In genomic region chr13:49470806-49471205, GRCm38 (mm10) we compare ENCODE assay signal across 14 mouse cellular contexts. TPM values are rescaled to one million over a fixed set of nuclear protein-coding genes. Genes with fewer than 3 reads are reported as not detected.
DNase-seq lines count a peak whose midpoint lies in the region; ATAC-seq and TF ChIP-seq lines count a peak whose summit lies in the region.
"Had no signal": no experiment of that assay in that cellular context is flagged by ENCODE, and none has a peak within 500 bp of the region (broad histone marks: within the 10 kb centered on the region; RNA-seq: fewer than 3 reads in every experiment).

No protein-coding gene starts in this region.

- no peak overlapping the region for H3K9ac ChIP-seq in forebrain, embryonic 14.5 days (ENCODE audit: low read length)
- H3K9ac ChIP-seq in forebrain, embryonic 12.5 days: no peak overlapping the region
- H3K9ac ChIP-seq in liver, adult 2 months (ENCODE audit: low read depth, low read length): no peak overlapping the region
- no peak overlapping the region for H3K9ac ChIP-seq in heart, postnatal 0 days (replicated peaks; ENCODE audit: low read depth, low read length)
- H3K9ac ChIP-seq in neural tube, embryonic 15.5 days (replicated peaks): no peak overlapping the region

- no peak overlapping the region for H3K4me2 ChIP-seq in forebrain, embryonic 14.5 days (ENCODE audit: low read length)
- no peak overlapping the region for H3K4me2 ChIP-seq in forebrain, embryonic 12.5 days
- no peak overlapping the region for H3K4me2 ChIP-seq in heart, postnatal 0 days (ENCODE audit: low read depth, low read length)
- H3K4me2 ChIP-seq in neural tube, embryonic 15.5 days: no peak overlapping the region

- TF ChIP-seq EP300 in heart, postnatal 0 days (IDR thresholded peaks at IDR 0.05; ENCODE audit: low read depth): no peak

- H3K27ac ChIP-seq in forebrain, embryonic 14.5 days (ENCODE audit: low read depth, low read length): no peak overlapping the region
- no peak overlapping the region for H3K27ac ChIP-seq in forebrain, embryonic 12.5 days
- H3K27ac ChIP-seq in liver, adult 2 months (replicated peaks; ENCODE audit: insufficient read depth, low read depth, low read length): no peak overlapping the region
- no peak overlapping the region for H3K27ac ChIP-seq in heart, postnatal 0 days (ENCODE audit: low read depth)
- H3K27ac ChIP-seq in neural tube, embryonic 15.5 days (replicated peaks): no peak overlapping the region

- H3K27me3 ChIP-seq in forebrain, embryonic 14.5 days (replicated peaks; ENCODE audit: control insufficient read depth, insufficient read depth, low read length): no peaks in the 10 kb centered on the region
- no peaks in the 10 kb centered on the region for H3K27me3 ChIP-seq in forebrain, embryonic 12.5 days
- H3K27me3 ChIP-seq in liver, adult 2 months (ENCODE audit: control insufficient read depth, insufficient read depth, low read length): no peaks in the 10 kb centered on the region
- no peaks in the 10 kb centered on the region for H3K27me3 ChIP-seq in heart, postnatal 0 days (ENCODE audit: control insufficient read depth, insufficient read depth, low read length)
- H3K27me3 ChIP-seq in neural tube, embryonic 15.5 days (replicated peaks): no peaks in the 10 kb centered on the region

- H3K4me1 ChIP-seq in forebrain, embryonic 14.5 days (ENCODE audit: control insufficient read depth, insufficient read depth, low read length): no peaks in the 10 kb centered on the region
- no peaks in the 10 kb centered on the region for H3K4me1 ChIP-seq in forebrain, embryonic 12.5 days
- peaks cover 12% of the 10 kb centered on the region for H3K4me1 ChIP-seq in liver, adult 2 months (ENCODE audit: control insufficient read depth, insufficient read depth, low read length)
- H3K4me1 ChIP-seq in heart, postnatal 0 days (ENCODE audit: control insufficient read depth, insufficient read depth): peaks cover 12% of the 10 kb centered on the region
- no peaks in the 10 kb centered on the region for H3K4me1 ChIP-seq in neural tube, embryonic 15.5 days

- peaks cover 5% of the 10 kb centered on the region; the same call in 1 of the 2 replicates for H3K36me3 ChIP-seq in forebrain, embryonic 14.5 days (ENCODE audit: control insufficient read depth, insufficient read depth, low read length)
- H3K36me3 ChIP-seq in forebrain, embryonic 12.5 days (replicated peaks): 0 out of 2 replicates have a peak, but pooled peaks cover 2% of the 10 kb centered on the region
- H3K36me3 ChIP-seq in liver, adult 2 months (ENCODE audit: control insufficient read depth, insufficient read depth, low read length): no peaks in the 10 kb centered on the region
- H3K36me3 ChIP-seq in heart, postnatal 0 days (replicated peaks; ENCODE audit: control insufficient read depth, insufficient read depth, low read length): 0 out of 2 replicates have a peak, but pooled peaks cover 2% of the 10 kb centered on the region
- H3K36me3 ChIP-seq in neural tube, embryonic 15.5 days: peaks cover under 1% of the 10 kb centered on the region; the same call in 1 of the 2 replicates

- TF ChIP-seq POLR2A in liver, adult 2 months (IDR thresholded peaks at IDR 0.05; ENCODE audit: extremely low read depth, insufficient read depth, low read length): no peak

- no peaks in the 10 kb centered on the region for H3K79me2 ChIP-seq in liver, adult 2 months (ENCODE audit: control insufficient read depth, insufficient read depth, low read length)

- ATAC-seq in forebrain, embryonic 14.5 days: no peak
- ATAC-seq in forebrain, embryonic 12.5 days (ENCODE audit: low FRiP score): no peak
- ATAC-seq in heart, postnatal 0 days (ENCODE audit: insufficient read depth, low read depth): peak; percentile 38
- no peak for ATAC-seq in neural tube, embryonic 15.5 days (ENCODE audit: low FRiP score)
- ATAC-seq: CD4-positive, CD25-positive, alpha-beta regulatory T cell, adult 4 months had no signal

- no peak overlapping the region for H3K4me3 ChIP-seq in forebrain, embryonic 14.5 days (ENCODE audit: low read depth, low read length)
- no peak overlapping the region for H3K4me3 ChIP-seq in forebrain, embryonic 12.5 days (replicated peaks)
- H3K4me3 ChIP-seq in liver, adult 2 months (ENCODE audit: insufficient read depth, low read depth, low read length): no peak overlapping the region
- no peak overlapping the region for H3K4me3 ChIP-seq in heart, postnatal 0 days (ENCODE audit: low read depth, low read length)
- H3K4me3 ChIP-seq in neural tube, embryonic 15.5 days (replicated peaks): no peak overlapping the region

- 63% methylated on average over 4 of the region's 4 CpGs for WGBS in forebrain, embryonic 14.5 days
- WGBS in forebrain, embryonic 12.5 days: 81% methylated on average over 4 of the region's 4 CpGs
- WGBS in liver, adult 2 months: 28% methylated on average over 4 of the region's 4 CpGs
- 40% methylated on average over 4 of the region's 4 CpGs for WGBS in heart, postnatal 0 days
- WGBS in neural tube, embryonic 15.5 days: 74% methylated on average over 4 of the region's 4 CpGs

- no peak for TF ChIP-seq CTCF in liver, adult 2 months (IDR thresholded peaks at IDR 0.05; ENCODE audit: low read depth, low read length)
- TF ChIP-seq CTCF in heart, postnatal 0 days (IDR thresholded peaks at IDR 0.05; ENCODE audit: low read depth): no peak

- DNase-seq in forebrain, embryonic 14.5 days (ENCODE audit: low spot score): peak; percentile 8
- DNase-seq in liver, adult 2 months (ENCODE audit: extremely low read depth, low read depth, low spot score): peak; percentile 35
- no peak for DNase-seq in liver
- no peak for DNase-seq in heart, postnatal 0 days (ENCODE audit: low spot score)
- peak; percentile 28 to 75 for DNase-seq in lung, postnatal 4 days
- DNase-seq in kidney, postnatal 36 days: no peak
- DNase-seq: cerebellum, adult 9-10 months; kidney, postnatal 14 days; right cerebral cortex, postnatal 25 days; thymus, postnatal 14 days had no signal

- no peaks in the 10 kb centered on the region for H3K9me3 ChIP-seq in forebrain, embryonic 14.5 days (replicated peaks; ENCODE audit: control insufficient read depth, low read length)
- no peaks in the 10 kb centered on the region for H3K9me3 ChIP-seq in forebrain, embryonic 12.5 days
- H3K9me3 ChIP-seq in heart, postnatal 0 days (replicated peaks; ENCODE audit: control insufficient read depth, low read length): no peaks in the 10 kb centered on the region
- H3K9me3 ChIP-seq in neural tube, embryonic 15.5 days (replicated peaks): no peaks in the 10 kb centered on the region

RNA-seq across cellular contexts. Expression of gene Tes3-ps, which starts 22.3 kb away (rescaled TPM):
- polyA plus RNA-seq in forebrain, embryonic 14.5 days (2014; fragmentation: Nextera tagmentation; extraction: Ambion mirVana): 0.44 and 0.59 TPM in 2 replicates
- 0.97 and 1.5 TPM in 2 replicates for polyA plus RNA-seq in forebrain, embryonic 12.5 days (2016; fragmentation: Nextera tagmentation; extraction: Ambion mirVana)
- 0.13 and 0.18 TPM in 2 replicates for total RNA-seq in liver, adult 2 months (2014; rRNA removed)
- 0.04 TPM in 2 replicates for polyA plus RNA-seq in liver, adult 2 months (2012; rRNA removed)
- 0.04 and 0.27 TPM in 2 replicates for total RNA-seq in heart, postnatal 0 days (2014; rRNA removed; ENCODE audit: low replicate concordance)
- 0.70 and 0.72 TPM in 2 replicates for polyA plus RNA-seq in heart, postnatal 0 days (2015; fragmentation: Nextera tagmentation; extraction: Ambion mirVana)
- polyA plus RNA-seq in neural tube, embryonic 15.5 days (2015; fragmentation: Nextera tagmentation; extraction: Ambion mirVana): 0.58 and 0.72 TPM in 2 replicates

RNA-seq across cellular contexts. Expression of gene Ecm2, which starts 33.8 kb away (rescaled TPM):
- 0.80 and 1.2 TPM in 2 replicates for polyA plus RNA-seq in forebrain, embryonic 14.5 days (2014; fragmentation: Nextera tagmentation; extraction: Ambion mirVana)
- polyA plus RNA-seq in forebrain, embryonic 12.5 days (2016; fragmentation: Nextera tagmentation; extraction: Ambion mirVana): 0.58 and 0.84 TPM in 2 replicates
- total RNA-seq in liver, adult 2 months (2014; rRNA removed): 0.55 and 0.81 TPM in 2 replicates
- polyA plus RNA-seq in liver, adult 2 months (2012; rRNA removed): 0.07 and 0.15 TPM in 2 replicates
- total RNA-seq in heart, postnatal 0 days (2014; rRNA removed; ENCODE audit: low replicate concordance): 5.3 and 6.6 TPM in 2 replicates
- 5.7 and 6.4 TPM in 2 replicates for polyA plus RNA-seq in heart, postnatal 0 days (2015; fragmentation: Nextera tagmentation; extraction: Ambion mirVana)
- polyA plus RNA-seq in neural tube, embryonic 15.5 days (2015; fragmentation: Nextera tagmentation; extraction: Ambion mirVana): 1.9 and 2.2 TPM in 2 replicates
- total RNA-seq: neutrophil, adult 5-6 weeks had no signal

RNA-seq across cellular contexts. Expression of gene Ippk, which starts 49.8 kb away (rescaled TPM):
- 12.6 and 16.5 TPM in 2 replicates for polyA plus RNA-seq in forebrain, embryonic 14.5 days (2014; fragmentation: Nextera tagmentation; extraction: Ambion mirVana)
- 15.2 and 15.6 TPM in 2 replicates for polyA plus RNA-seq in forebrain, embryonic 12.5 days (2016; fragmentation: Nextera tagmentation; extraction: Ambion mirVana)
- total RNA-seq in liver, adult 2 months (2014; rRNA removed): 5.0 and 5.6 TPM in 2 replicates
- 3.2 and 3.9 TPM in 2 replicates for polyA plus RNA-seq in liver, adult 2 months (2012; rRNA removed)
- 8.0 and 22.3 TPM in 2 replicates for total RNA-seq in heart, postnatal 0 days (2014; rRNA removed; ENCODE audit: low replicate concordance)
- polyA plus RNA-seq in heart, postnatal 0 days (2015; fragmentation: Nextera tagmentation; extraction: Ambion mirVana): 8.2 and 9.3 TPM in 2 replicates
- polyA plus RNA-seq in neural tube, embryonic 15.5 days (2015; fragmentation: Nextera tagmentation; extraction: Ambion mirVana): 13.1 and 13.6 TPM in 2 replicates

Comparison
In these comparisons a context has a peak if more than half of its experiments do, and no peak if none do; other contexts are left out.
1. DNase-seq: peak in forebrain, embryonic 14.5 days (single experiment), liver, adult 2 months (single experiment) and lung, postnatal 4 days (2 of 2); none in liver (single experiment), heart, postnatal 0 days (single experiment) and kidney, postnatal 36 days (0 of 2).